7 mouse cellular contexts compared by ENCODE assay signal in genomic region chr2:152671642-152671999, GRCm38 (mm10). TPM values are rescaled to one million over a fixed set of nuclear protein-coding genes. Genes with fewer than 3 reads are reported as not detected.
DNase-seq lines count a peak whose midpoint lies in the region; ATAC-seq and TF ChIP-seq lines count a peak whose summit lies in the region.

No protein-coding gene starts in this region.

- WGBS in liver, embryonic 13.5 days (ENCODE audit: insufficient replicate concordance) = 11% methylated on average over 5 of the region's 5 CpGs

- TF ChIP-seq POLR2A in CH12.LX (IDR thresholded peaks at IDR 0.05; ENCODE audit: low read depth, low read length) = no peak
- no peak for TF ChIP-seq POLR2A in myocyte (IDR thresholded peaks at IDR 0.05; ENCODE audit: insufficient read length, low read depth)

- H3ac ChIP-seq in myocyte (ENCODE audit: control insufficient read depth, insufficient read length) = no peak overlapping the region

- TF ChIP-seq RAD21 in CH12.LX (IDR thresholded peaks at IDR 0.05; ENCODE audit: low read depth, low read length) = peak; percentile 58

- H3K4me1 ChIP-seq in CH12.LX (ENCODE audit: control insufficient read depth in 1 of 2, insufficient read depth in 2 of 2) = peaks cover 19 to 53% of the 10 kb centered on the region in 2 experiments
- peaks cover 50% of the 10 kb centered on the region for H3K4me1 ChIP-seq in liver, embryonic 13.5 days (replicated peaks)

- H3K36me3 ChIP-seq in CH12.LX (replicated peaks in 1 of 2; ENCODE audit: control insufficient read depth in 1 of 2, insufficient read depth in 1 of 2, low read length in 1 of 2) (peaks cover 25 to 44% of the 10 kb centered on the region in 2 experiments), myocyte (ENCODE audit: control insufficient read depth, insufficient read depth) (peaks cover 7% of the 10 kb centered on the region)
- peaks cover 42% of the 10 kb centered on the region for H3K36me3 ChIP-seq in liver, embryonic 13.5 days

- dilution Hi-C loops in CH12.LX (cut with MboI; ENCODE audit: extremely low pct_ligation_motif_present, extremely low pct_unique_long_range_greater_than_20kb, low sequenced_read_pairs) = no loop called here

- peak; percentile 35 for ATAC-seq in Patski
- ATAC-seq in erythroblast, adult 5-6 weeks (replicated peaks; ENCODE audit: low FRiP score, poor library complexity, severe bottlenecking) = peak; percentile 23; the same call in 1 of the 2 replicates
- ATAC-seq in liver, embryonic 13.5 days (ENCODE audit: low read depth) = peak; percentile 37; the same call in 1 of the 2 replicates

- DNase-seq in CH12.LX (ENCODE audit: extremely low read depth) (peak; percentile 82), Patski (ENCODE audit: low read depth, low spot score) (no peak)
- DNase-seq in induced T-regulatory cell, adult 2 months (ENCODE audit: low read depth) = peak; percentile 84
- no peak for DNase-seq in liver, embryonic 13.5 days
- DNase-seq in thymus, postnatal 10 days (ENCODE audit: low spot score in 2 of 2) = peak; percentile 74

- H3K4me3 ChIP-seq in CH12.LX (replicated peaks in 1 of 3; ENCODE audit: low read depth in 2 of 3, low read length in 2 of 3, poor library complexity in 1 of 3) = peak overlapping the region; percentile 79 to 96 (median 92)
- peak overlapping the region; percentile 81 for H3K4me3 ChIP-seq in liver, embryonic 13.5 days (replicated peaks)
- peak overlapping the region; percentile 90 for H3K4me3 ChIP-seq in myocyte

- TF ChIP-seq CTCF in CH12.LX (conservative IDR thresholded peaks at IDR 0.05 in 1 of 2, IDR thresholded peaks at IDR 0.05 in 1 of 2; ENCODE audit: low read depth in 2 of 2, low read length in 2 of 2) (peak in 1 of 2 experiments; percentile 70; a peak in 3 of 4 replicates), Patski (IDR thresholded peaks at IDR 0.05) (no peak)

- in situ Hi-C loops in CH12.LX (cut with MboI; ENCODE audit: low pct_ligation_motif_present, low pct_unique_long_range_greater_than_20kb, low sequenced_read_pairs) (no loop called here), Patski (cut with MboI; ENCODE audit: low pct_unique_long_range_greater_than_20kb) (no loop called here)

- POLR2A ChIA-PET in Patski (lab: Charles Lee) = interaction anchor here (0.6 kb wide), 1 partner anchor 50 kb away, joined by 3 read pairs; no protein-coding TSS in a partner anchor

- peak overlapping the region; percentile 90 for H3K4me2 ChIP-seq in CH12.LX (ENCODE audit: insufficient read depth, low read depth, poor library complexity, severe bottlenecking)
- peak overlapping the region; percentile 98 for H3K4me2 ChIP-seq in liver, embryonic 13.5 days
- H3K4me2 ChIP-seq in myocyte (ENCODE audit: low read depth) = peak overlapping the region; percentile 97

- H3K79me2 ChIP-seq in CH12.LX (replicated peaks; ENCODE audit: control insufficient read depth, extremely low read depth, insufficient read depth, poor library complexity, severe bottlenecking) (peaks cover 63% of the 10 kb centered on the region), myocyte (ENCODE audit: control insufficient read depth, insufficient read depth) (peaks cover 65% of the 10 kb centered on the region)

- H3K27ac ChIP-seq in CH12.LX (ENCODE audit: insufficient read depth, low read depth) = peak overlapping the region; percentile 80
- peak overlapping the region; percentile 72 for H3K27ac ChIP-seq in liver, embryonic 13.5 days

- no peaks in the 10 kb centered on the region for H3K9me3 ChIP-seq in CH12.LX (replicated peaks; ENCODE audit: low read length)
- no peaks in the 10 kb centered on the region for H3K9me3 ChIP-seq in liver, embryonic 13.5 days (replicated peaks)

- CTCF ChIA-PET in Patski (lab: Charles Lee) = interaction anchor here (0.8 to 4.6 kb wide), 7 partner anchors 12 to 217 kb away, joined by 3 to 23 read pairs (median 5); partner anchors contain the start of gene Mcts2

- no peak for TF ChIP-seq EP300 in CH12.LX (IDR thresholded peaks at IDR 0.05; ENCODE audit: low read length)

- H3K9ac ChIP-seq in CH12.LX (ENCODE audit: insufficient read depth, low read depth) = peak overlapping the region; percentile 45; the same call in 1 of the 2 replicates
- H3K9ac ChIP-seq in liver, embryonic 13.5 days = peak overlapping the region; percentile 84

- H3K27me3 ChIP-seq in CH12.LX (replicated peaks) (no peaks in the 10 kb centered on the region), Patski (no peaks in the 10 kb centered on the region), myocyte (ENCODE audit: control insufficient read depth, insufficient read depth, insufficient read length) (no peaks in the 10 kb centered on the region)
- no peaks in the 10 kb centered on the region for H3K27me3 ChIP-seq in liver, embryonic 13.5 days

TF ChIP-seq in CH12.LX, 34 proteins besides CTCF, POLR2A, EP300 and RAD21 (continues in another document):
- TF ChIP-seq ZC3H11A (IDR thresholded peaks at IDR 0.05; ENCODE audit: low read depth, low read length) = no peak
- TF ChIP-seq NELFE (IDR thresholded peaks at IDR 0.05; ENCODE audit: low read depth, low read length) = 0 out of 2 replicates have a peak, but pooled peaks have one; percentile 7
- no peak for TF ChIP-seq MXI1 (IDR thresholded peaks at IDR 0.05; ENCODE audit: low read depth, low read length)
- no peak for TF ChIP-seq RCOR1 (conservative IDR thresholded peaks at IDR 0.05; ENCODE audit: low read depth, low read length)
- no peak for TF ChIP-seq CHD2 (IDR thresholded peaks at IDR 0.05; ENCODE audit: low read length)
- no peak for TF ChIP-seq ZNF384 (IDR thresholded peaks at IDR 0.05; ENCODE audit: low read depth, low read length)
- no peak for TF ChIP-seq PAX5 (IDR thresholded peaks at IDR 0.05; ENCODE audit: low read length)
- TF ChIP-seq POLR2AphosphoS2 (IDR thresholded peaks at IDR 0.05; ENCODE audit: low read depth, low read length) = no peak
- no peak for TF ChIP-seq BHLHE40 (IDR thresholded peaks at IDR 0.05; ENCODE audit: low read depth, low read length)
- TF ChIP-seq MAX (IDR thresholded peaks at IDR 0.05; ENCODE audit: low read length) = 0 out of 2 replicates have a peak, but pooled peaks have one; percentile 6
- no peak for TF ChIP-seq KAT2A (IDR thresholded peaks at IDR 0.05; ENCODE audit: insufficient replicate concordance, low read length)

TF ChIP-seq in myocyte, 11 proteins besides CTCF, POLR2A, EP300 and RAD21:
- TF ChIP-seq TCF3 (IDR thresholded peaks at IDR 0.05; ENCODE audit: insufficient read length, low read depth) = no peak

RNA-seq across cellular contexts. Expression of gene H13, which starts 2.4 kb away (rescaled TPM):
- total RNA-seq in CH12.LX (2012; rRNA removed) (137 and 145 TPM in 2 replicates), CH12.LX (2014; rRNA removed) (105 and 116 TPM in 2 replicates)
- polyA plus RNA-seq in CH12.LX (2012; ENCODE audit: insufficient read length, low read depth) (161 and 175 TPM in 2 replicates), Patski (2021) (137 TPM), myocyte (2012; fragmentation: generic; extraction: Trizol) (190 TPM)
- total RNA-seq in erythroblast, adult 5-6 weeks (2015; ENCODE audit: low replicate concordance) = 32.9 and 37.4 TPM in 2 replicates
- total RNA-seq in erythroblast, adult 5-6 weeks (2017; ENCODE audit: low replicate concordance) = 13.8 and 20.8 TPM in 2 replicates
- 49.0 and 52.9 TPM in 2 replicates for polyA plus RNA-seq in liver, embryonic 13.5 days (2015; fragmentation: Nextera tagmentation; extraction: Ambion mirVana)

RNA-seq across cellular contexts. Expression of gene Mcts2, which starts 15.2 kb away (rescaled TPM):
- total RNA-seq in CH12.LX (2012; rRNA removed) = 3.3 and 5.4 TPM in 2 replicates
- 0.95 and 1.5 TPM in 2 replicates for total RNA-seq in CH12.LX (2014; rRNA removed)
- 3.2 and 3.8 TPM in 2 replicates for polyA plus RNA-seq in CH12.LX (2012; ENCODE audit: insufficient read length, low read depth)
- polyA plus RNA-seq in Patski (2021) = 19.9 TPM
- 2.3 TPM in 1 of 2 replicates, not detected in the other for total RNA-seq in erythroblast, adult 5-6 weeks (2015; ENCODE audit: low replicate concordance)
- total RNA-seq in erythroblast, adult 5-6 weeks (2017; ENCODE audit: low replicate concordance) = 1.4 and 3.2 TPM in 2 replicates
- 23.6 and 23.8 TPM in 2 replicates for polyA plus RNA-seq in liver, embryonic 13.5 days (2015; fragmentation: Nextera tagmentation; extraction: Ambion mirVana)
- 27.0 TPM for polyA plus RNA-seq in myocyte (2012; fragmentation: generic; extraction: Trizol)

RNA-seq across cellular contexts. Expression of gene Rem1, which starts 44.9 kb away (rescaled TPM):
- total RNA-seq in CH12.LX (2012; rRNA removed) (0.13 and 0.55 TPM in 2 replicates), CH12.LX (2014; rRNA removed) (0.74 and 0.82 TPM in 2 replicates)
- polyA plus RNA-seq in CH12.LX (2012; ENCODE audit: insufficient read length, low read depth) (0.70 and 0.80 TPM in 2 replicates), Patski (2021) (not detected), myocyte (2012; fragmentation: generic; extraction: Trizol) (28.3 TPM)
- 0.77 TPM in 1 of 2 replicates, not detected in the other for total RNA-seq in erythroblast, adult 5-6 weeks (2015; ENCODE audit: low replicate concordance)
- total RNA-seq in erythroblast, adult 5-6 weeks (2017; ENCODE audit: low replicate concordance) = 0.60 TPM in 1 of 2 replicates, not detected in the other
- polyA plus RNA-seq in liver, embryonic 13.5 days (2015; fragmentation: Nextera tagmentation; extraction: Ambion mirVana) = 0.89 and 0.95 TPM in 2 replicates

RNA-seq across cellular contexts. Expression of gene Defb25, which starts 48.8 kb away (rescaled TPM):
- total RNA-seq in CH12.LX (2012; rRNA removed) (0.84 TPM in 1 of 2 replicates, not detected in the other), CH12.LX (2014; rRNA removed) (not detected in 2 replicates)
- polyA plus RNA-seq in CH12.LX (2012; ENCODE audit: insufficient read length, low read depth) (0.94 and 1.8 TPM in 2 replicates), Patski (2021) (not detected), myocyte (2012; fragmentation: generic; extraction: Trizol) (8.8 TPM)
- not detected in 2 replicates for total RNA-seq in erythroblast, adult 5-6 weeks (2015; ENCODE audit: low replicate concordance)
- not detected in 2 replicates for total RNA-seq in erythroblast, adult 5-6 weeks (2017; ENCODE audit: low replicate concordance)
- polyA plus RNA-seq in liver, embryonic 13.5 days (2015; fragmentation: Nextera tagmentation; extraction: Ambion mirVana) = not detected in 2 replicates

Comparison
In these comparisons a context has a peak if more than half of its experiments do, and no peak if none do; other contexts are left out.
1. DNase-seq: peak in CH12.LX (single experiment), induced T-regulatory cell, adult 2 months (single experiment) and thymus, postnatal 10 days (2 of 2); none in Patski (single experiment) and liver, embryonic 13.5 days (single experiment).
2. RNA of gene Rem1, which starts 44.9 kb away (polyA plus RNA-seq): 28.3 TPM in myocyte (single experiment); 0.89 to 0.95 TPM in liver, embryonic 13.5 days, 0.70 to 0.80 TPM in CH12.LX and not detected in Patski (single experiment); every median in the first group is over 10 times any median in the second.
3. Peak in every context shown above with its lines, with median percentiles within 50 percentile points of each other: H3K4me2 ChIP-seq, H3K4me3 ChIP-seq and ATAC-seq.